Mouse (Mus musculus) intestine, embryonic 15.5 days (tissue): Measurements from ENCODE around the gene Sorbs2. TPM values are rescaled to one million over a fixed set of nuclear protein-coding genes. Genes with fewer than 3 reads are reported as not detected.
"Not testable (repeated sequence)": the region's sequence is repeated elsewhere in the genome, so short reads cannot be mapped to it uniquely, and the experiment has no call there.

Source experiments
- ATAC-seq: fragments of 200-750 bp; cut with Nextera tagmentation; 2 replicates; pipeline ENCODE4 v1.8.0; 2017; ENCODE audit warnings: moderate TSS enrichment, moderate library complexity
- H3K27ac ChIP-seq: fragments of 300-500 bp; sonication (generic); 2 replicates; pipeline ENCODE4 v1.5.1; 2015; ENCODE audit warnings: mild to moderate bottlenecking, inconsistent platforms
- H3K27me3 ChIP-seq: fragments of 300-500 bp; sonication (generic); replicated peaks from 2 replicates; pipeline ENCODE4 v1.6.1; 2015; ENCODE audit warnings: inconsistent platforms
- H3K36me3 ChIP-seq: fragments of 300-500 bp; sonication (generic); 2 replicates; pipeline ENCODE4 v1.6.1; 2015; ENCODE audit warnings: inconsistent platforms
- H3K4me1 ChIP-seq: fragments of 300-500 bp; sonication (generic); replicated peaks from 2 replicates; pipeline ENCODE4 v1.6.1; 2015; ENCODE audit warnings: inconsistent platforms
- H3K4me2 ChIP-seq: fragments of 300-500 bp; sonication (generic); replicated peaks from 2 replicates; pipeline ENCODE4 v1.6.1; 2015; ENCODE audit warnings: mild to moderate bottlenecking, inconsistent platforms
- H3K4me3 ChIP-seq: fragments of 300-500 bp; sonication (generic); replicated peaks from 2 replicates; pipeline ENCODE4 v1.5.1; 2015; ENCODE audit warnings: inconsistent platforms
- H3K9ac ChIP-seq: fragments of 300-500 bp; sonication (generic); 2 replicates; pipeline ENCODE4 v1.6.1; 2015; ENCODE audit warnings: inconsistent platforms
- H3K9me3 ChIP-seq: fragments of 300-500 bp; sonication (generic); 2 replicates; pipeline ENCODE4 v1.6.1; 2016; ENCODE audit warnings: inconsistent platforms
- WGBS: fragments of 180-500 bp; shearing (Covaris S2); methylation state at CpG from one replicate; pipeline ENCODE4 v1.1.7; 2015; 5-methylcytosine and 5-hydroxymethylcytosine counted together
- polyA plus RNA-seq: library from polyadenylated mRNA; unstranded; fragments of >200 nt; fragmentation: Nextera tagmentation; extraction: Ambion mirVana; gene quantifications from 2 replicates; pipeline ENCODE4 v1.2.1, GENCODE M21; 2015

Gene Sorbs2
- polyA plus RNA-seq, 1 experiment from 2014 or later, result 25.3 TPM

DNA sequence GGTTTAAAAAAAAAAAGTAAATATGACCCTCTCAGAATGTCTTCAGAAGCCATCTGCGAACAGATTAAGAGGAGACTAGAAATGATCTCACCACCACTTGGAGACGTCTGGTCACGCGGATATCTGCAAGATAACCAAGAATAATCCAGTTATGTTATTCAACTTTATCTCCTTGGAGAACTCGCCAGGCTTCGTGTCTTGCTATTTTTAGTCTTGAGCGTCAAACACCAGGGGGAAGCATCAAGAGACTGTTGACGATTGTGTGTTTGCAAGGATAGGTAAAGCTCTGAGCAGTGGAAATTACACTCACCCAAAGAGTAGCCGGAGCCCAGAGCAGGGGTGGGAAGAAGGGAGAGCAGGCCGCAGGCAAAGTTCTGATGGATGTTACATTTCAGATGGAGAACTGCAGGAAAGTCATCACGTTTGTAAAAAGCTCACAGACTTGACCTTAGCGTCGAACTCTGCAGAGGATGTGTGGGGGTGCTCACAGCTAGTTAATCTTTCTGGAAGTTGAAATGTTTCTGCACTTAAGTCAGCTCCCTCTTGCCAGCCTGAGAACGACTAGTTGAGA, 337.4 kb downstream of the Sorbs2 start:
- no peak overlapping the region for H3K4me2 ChIP-seq
- H3K9me3 ChIP-seq, result no peaks in the 10 kb centered on the region
- no peak overlapping the region for H3K4me3 ChIP-seq
- no peak overlapping the region for H3K9ac ChIP-seq
- WGBS, result 38% methylated on average over 14 of the region's 14 CpGs
- H3K36me3 ChIP-seq, result no peaks in the 10 kb centered on the region
- peak overlapping the region; percentile 5; the same call in 1 of the 2 replicates for H3K27ac ChIP-seq
- no peak for ATAC-seq
- H3K4me1 ChIP-seq, result no peaks in the 10 kb centered on the region
- no peaks in the 10 kb centered on the region for H3K27me3 ChIP-seq

DNA sequence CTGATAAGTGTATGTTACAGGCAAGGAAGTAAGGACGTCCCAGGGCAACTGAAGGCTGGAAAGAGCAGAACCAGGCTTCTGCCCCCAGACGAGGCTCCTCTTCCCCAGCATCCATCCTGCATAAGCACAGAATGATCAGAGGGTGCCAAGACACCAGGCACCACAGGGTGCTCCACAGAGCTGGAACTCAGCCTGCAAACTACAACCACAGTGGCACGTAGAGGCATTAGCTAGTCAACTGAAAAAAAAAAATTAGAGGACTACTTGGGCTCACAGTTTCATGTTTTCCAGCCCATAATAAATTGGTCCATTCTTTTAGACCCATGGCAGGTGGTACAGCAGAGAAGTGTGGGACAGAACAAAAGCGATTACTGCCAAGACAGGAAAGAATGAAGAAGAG, 338.3 kb downstream of the Sorbs2 start:
- Histone ChIP-seq H3K9ac (no peak overlapping the region), H3K4me2 (no peak overlapping the region), H3K27me3 (no peaks in the 10 kb centered on the region), H3K9me3 (no peaks in the 10 kb centered on the region), H3K4me1 (no peaks in the 10 kb centered on the region), H3K27ac (no peak overlapping the region), H3K4me3 (no peak overlapping the region), H3K36me3 (no peaks in the 10 kb centered on the region)
- no peak for ATAC-seq
- 79% methylated on average over 4 of the region's 4 CpGs for WGBS

DNA sequence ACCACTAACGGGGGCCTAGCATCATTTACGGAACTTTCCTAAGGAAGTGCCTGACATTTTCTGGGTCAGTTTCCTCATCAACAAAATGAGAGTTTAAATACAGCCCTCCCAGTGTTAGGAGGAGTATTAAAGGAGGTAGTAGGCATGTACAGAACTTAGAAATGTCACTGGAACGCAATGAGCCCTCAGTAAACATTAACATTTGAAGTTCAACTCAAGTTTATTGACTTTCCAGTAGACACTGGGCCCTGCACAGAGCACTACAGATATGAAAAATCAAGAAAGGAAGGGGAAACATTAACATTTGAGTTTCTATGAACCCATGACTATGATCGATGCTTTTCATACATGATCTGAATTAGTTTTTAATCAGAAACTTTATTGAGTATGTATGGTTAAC, 347.5 kb downstream of the Sorbs2 start:
- Histone ChIP-seq H3K4me3 (no peak overlapping the region), H3K9ac (no peak overlapping the region), H3K27me3 (no peaks in the 10 kb centered on the region), H3K4me2 (no peak overlapping the region), H3K9me3 (no peaks in the 10 kb centered on the region), H3K4me1 (peaks cover 8% of the 10 kb centered on the region; the same call in 1 of the 2 replicates), H3K36me3 (no peaks in the 10 kb centered on the region), H3K27ac (no peak overlapping the region)
- 81% methylated on average over 4 of the region's 4 CpGs for WGBS
- no peak for ATAC-seq

DNA sequence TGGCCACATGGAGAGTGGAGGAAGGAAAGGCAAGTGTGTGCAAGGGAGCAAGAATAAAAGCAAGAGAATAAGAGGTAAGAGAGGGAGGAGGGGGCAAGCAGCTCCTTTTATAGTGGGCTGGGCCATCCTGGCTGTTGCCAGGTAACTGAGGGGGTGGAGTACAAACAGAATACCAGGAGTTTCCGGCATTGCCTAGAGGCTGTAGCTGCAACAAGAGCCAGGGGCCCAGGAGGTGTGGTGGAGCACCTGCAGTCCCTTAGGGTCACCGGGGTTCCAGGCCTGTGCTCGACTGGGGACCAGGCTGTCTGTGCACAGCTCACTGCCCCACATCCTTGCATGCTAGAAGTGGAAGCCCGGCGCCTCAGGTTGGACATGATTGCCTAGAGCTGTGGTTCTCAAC, 350.1 kb downstream of the Sorbs2 start:
- Histone ChIP-seq H3K4me3 (no peak overlapping the region), H3K36me3 (no peaks in the 10 kb centered on the region), H3K27me3 (no peaks in the 10 kb centered on the region), H3K4me2 (no peak overlapping the region), H3K9ac (no peak overlapping the region), H3K4me1 (peaks cover 8% of the 10 kb centered on the region; the same call in 1 of the 2 replicates), H3K9me3 (no peaks in the 10 kb centered on the region), H3K27ac (no peak overlapping the region)
- peak; percentile 76 for ATAC-seq
- WGBS, result 40% methylated on average over 5 of the region's 5 CpGs

DNA sequence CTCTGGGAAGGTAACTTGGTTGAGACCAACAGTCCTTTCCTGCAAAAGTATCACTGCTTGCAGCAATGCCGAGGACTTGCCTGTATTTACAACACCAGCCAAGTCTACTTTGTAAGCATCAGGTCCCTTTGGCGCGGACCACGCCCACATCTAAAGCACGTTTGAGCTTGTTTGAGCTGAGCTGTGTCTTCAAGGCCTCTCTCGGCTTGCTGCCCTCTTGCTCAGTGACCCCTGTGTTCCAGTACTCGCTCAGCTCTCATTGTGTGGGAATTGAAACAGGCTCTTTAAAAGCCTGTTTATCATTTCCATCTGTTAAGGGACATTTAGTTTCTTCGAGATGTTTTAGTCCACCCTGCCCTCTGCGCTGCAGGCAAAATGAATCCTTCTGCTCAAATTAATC, 350.8 kb downstream of the Sorbs2 start:
- Histone ChIP-seq H3K9me3 (no peaks in the 10 kb centered on the region), H3K36me3 (no peaks in the 10 kb centered on the region), H3K27me3 (no peaks in the 10 kb centered on the region), H3K4me1 (peaks cover 8% of the 10 kb centered on the region; the same call in 1 of the 2 replicates), H3K4me2 (no peak overlapping the region), H3K4me3 (no peak overlapping the region), H3K27ac (no peak overlapping the region), H3K9ac (no peak overlapping the region)
- ATAC-seq, result peak; percentile 65; the same call in 1 of the 2 replicates
- 23% methylated on average over 9 of the region's 9 CpGs for WGBS

DNA sequence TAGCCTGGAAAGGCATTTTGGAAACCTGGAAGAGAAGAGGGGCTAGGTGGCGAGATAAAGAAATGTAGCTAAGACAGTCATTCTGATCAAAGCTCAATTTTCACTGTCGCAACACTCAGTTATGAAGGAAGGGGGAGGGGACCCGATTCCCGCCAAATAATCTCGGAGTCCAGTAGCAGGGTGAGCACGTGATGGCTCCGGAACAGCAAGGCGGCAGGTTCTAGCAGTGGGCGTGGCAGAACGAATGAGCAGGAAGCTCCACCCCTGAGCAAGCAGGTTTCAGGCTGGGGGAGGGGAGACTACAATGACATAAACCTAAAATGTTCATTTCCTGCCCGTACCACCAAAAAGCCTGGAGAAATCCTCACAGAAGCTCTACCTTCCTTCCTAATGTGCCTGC, 364.0 kb downstream of the Sorbs2 start:
- H3K9ac ChIP-seq, H3K36me3 ChIP-seq, H3K4me1 ChIP-seq, H3K27ac ChIP-seq, H3K27me3 ChIP-seq, H3K4me3 ChIP-seq, H3K9me3 ChIP-seq, ATAC-seq, H3K4me2 ChIP-seq: not testable (repeated sequence)
- WGBS, result 63% methylated on average over 11 of the region's 11 CpGs

DNA sequence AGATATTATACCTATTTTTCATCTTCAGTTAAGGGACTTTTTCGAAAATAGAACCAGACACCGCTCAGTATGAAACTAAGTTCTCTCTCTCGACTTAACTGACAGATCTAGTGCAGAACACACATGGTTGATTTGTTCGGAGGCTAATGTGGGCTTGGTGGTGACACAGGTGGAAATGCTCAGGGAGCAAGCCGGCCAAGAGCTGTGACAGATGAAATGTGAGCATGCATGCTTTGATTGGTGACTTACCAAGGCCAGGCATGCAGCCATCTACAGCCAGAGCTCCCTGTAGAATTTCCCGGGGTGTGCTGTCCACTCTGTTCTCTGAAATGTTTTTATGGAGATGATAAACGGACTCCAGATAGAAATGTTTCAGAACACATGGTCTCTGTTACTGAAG, 364.5 kb downstream of the Sorbs2 start:
- Histone ChIP-seq H3K4me3 (no peak overlapping the region), H3K9ac (no peak overlapping the region), H3K9me3 (no peaks in the 10 kb centered on the region), H3K27ac (no peak overlapping the region), H3K36me3 (no peaks in the 10 kb centered on the region), H3K4me1 (0 out of 2 replicates have a peak, but pooled peaks cover 8% of the 10 kb centered on the region), H3K27me3 (no peaks in the 10 kb centered on the region), H3K4me2 (no peak overlapping the region)
- WGBS, result 46% methylated on average over 7 of the region's 7 CpGs
- ATAC-seq, result 0 out of 2 replicates have a peak, but pooled peaks have one; percentile 25

DNA sequence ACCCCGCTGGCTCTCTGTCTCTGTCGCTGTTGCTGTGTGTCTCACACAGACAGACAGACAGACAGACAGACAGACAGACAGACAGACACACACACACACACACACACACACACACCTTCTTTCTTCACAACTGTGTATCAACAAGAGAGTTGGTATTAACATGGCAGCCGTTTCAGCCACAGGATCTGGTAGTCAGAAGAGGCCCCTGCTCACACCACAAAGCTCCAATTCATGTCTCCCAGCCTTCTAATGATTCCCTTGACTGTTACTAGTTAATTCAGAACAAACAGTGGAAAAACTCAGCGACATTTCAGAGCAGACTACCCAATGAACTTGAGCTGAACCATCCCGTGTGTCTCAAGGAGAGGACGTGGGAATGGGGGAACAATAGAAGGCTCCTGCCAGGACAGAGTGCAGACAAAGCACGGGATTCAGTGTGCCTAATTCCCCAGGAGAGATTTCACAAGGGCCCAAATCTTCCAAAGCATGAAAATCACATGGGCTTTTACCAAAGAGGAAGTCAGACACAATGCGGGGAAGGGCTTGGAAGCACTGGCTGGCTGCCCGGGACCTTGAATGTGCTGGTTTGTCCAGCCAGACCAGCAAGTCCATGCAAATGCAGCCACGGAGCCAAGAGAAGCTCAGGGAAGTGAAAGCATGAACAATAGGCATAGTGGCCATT, 367.5 kb downstream of the Sorbs2 start:
- peak; percentile 71 for ATAC-seq
- peak overlapping the region; percentile 19; the same call in 1 of the 2 replicates for H3K4me2 ChIP-seq
- 45% methylated on average over 10 of the region's 10 CpGs for WGBS

DNA sequence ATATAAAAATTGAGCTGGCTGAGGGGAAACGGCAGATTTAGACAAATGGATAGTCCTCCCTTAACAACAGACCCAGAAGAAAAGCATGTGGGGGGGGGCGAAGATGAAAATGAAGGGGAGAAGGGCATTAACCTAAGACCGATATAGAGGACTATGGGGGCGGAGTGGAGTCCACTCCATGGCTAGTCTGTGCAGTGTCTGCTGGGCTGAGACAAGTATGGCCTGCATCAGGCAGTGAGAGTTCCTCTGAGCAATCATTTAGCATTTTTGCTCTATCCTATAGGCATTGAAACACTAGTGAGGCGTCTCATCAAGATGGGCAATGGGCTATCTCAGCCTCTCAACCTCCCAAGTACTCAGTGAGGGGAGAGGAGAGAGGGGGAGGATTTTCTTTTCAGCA, 368.8 kb downstream of the Sorbs2 start:
- WGBS, result 78% methylated on average over 5 of the region's 5 CpGs
- Histone ChIP-seq H3K4me3 (no peak overlapping the region), H3K9me3 (no peaks in the 10 kb centered on the region), H3K9ac (no peak overlapping the region), H3K4me1 (0 out of 2 replicates have a peak, but pooled peaks cover 8% of the 10 kb centered on the region), H3K27ac (no peak overlapping the region), H3K27me3 (no peaks in the 10 kb centered on the region), H3K4me2 (no peak overlapping the region), H3K36me3 (no peaks in the 10 kb centered on the region)
- ATAC-seq, result no peak

More for the DNA sequence above, 367.5 kb downstream of the Sorbs2 start:
- Histone ChIP-seq H3K27me3 (no peaks in the 10 kb centered on the region), H3K27ac (peak overlapping the region; percentile 60; the same call in 1 of the 2 replicates), H3K4me1 (0 out of 2 replicates have a peak, but pooled peaks cover 8% of the 10 kb centered on the region), H3K9me3 (no peaks in the 10 kb centered on the region), H3K4me3 (no peak overlapping the region), H3K9ac (no peak overlapping the region), H3K36me3 (no peaks in the 10 kb centered on the region)

Other genes with a start within 250 kb of the Sorbs2 start
- gene F11, start 245.8 kb upstream of the Sorbs2 start, polyA plus RNA-seq, result 0.46 and 0.68 TPM in 2 replicates
- 0.08 and 0.11 TPM in 2 replicates for gene Klkb1, start 212.9 kb upstream of the Sorbs2 start, polyA plus RNA-seq
- 0.18 and 0.39 TPM in 2 replicates for gene Gm45753, start 199.3 kb upstream of the Sorbs2 start, polyA plus RNA-seq
- 1.3 and 1.8 TPM in 2 replicates for gene Cyp4v3, start 174.6 kb upstream of the Sorbs2 start, polyA plus RNA-seq
- gene Fam149a, start 125.5 kb upstream of the Sorbs2 start, polyA plus RNA-seq, result 10.4 and 10.7 TPM in 2 replicates
- 1.6 and 2.3 TPM in 2 replicates for gene Tlr3, start 96.7 kb upstream of the Sorbs2 start, polyA plus RNA-seq